Mouse (Mus musculus) ovary, postnatal 10 days (tissue): Measurements from ENCODE around the gene Ap3m1.
"Not testable (repeated sequence)": the region's sequence is repeated elsewhere in the genome, so short reads cannot be mapped to it uniquely, and the experiment has no call there.

Experiments
- DNase-seq: peaks from one replicate; pipeline ENCODE4 v3.0.0; 2022; ENCODE audit warnings: low spot score

Ap3m1 gene

GRCm38 (mm10) chr14:21052112-21052780, at the start of gene Ap3m1, which contains the start of gene Adk:
Ap3m1 (minus strand) TSS chr14:21052508.
Adk (plus strand) TSS chr14:21052574.
- peak; percentile 95 for DNase-seq

GRCm38 (mm10) chr14:21101562-21101961, 49.3 kb upstream of the Ap3m1 start:
- no peak for DNase-seq

- no peak for DNase-seq
These were observed 48.6 kb upstream of the Ap3m1 start for GRCm38 (mm10) chr14:21100876-21101275.

GRCm38 (mm10) chr14:21099371-21099770, 47.1 kb upstream of the Ap3m1 start:
- DNase-seq = no peak

- DNase-seq = no peak
These were observed 44.4 kb upstream of the Ap3m1 start for GRCm38 (mm10) chr14:21096689-21097088.

- no peak for DNase-seq
These were observed 44.0 kb upstream of the Ap3m1 start for GRCm38 (mm10) chr14:21096279-21096678.

GRCm38 (mm10) chr14:21094161-21094560, 41.9 kb upstream of the Ap3m1 start:
- DNase-seq = not testable (repeated sequence)

GRCm38 (mm10) chr14:21090930-21091486, 38.7 kb upstream of the Ap3m1 start:
- DNase-seq = no peak

- DNase-seq = no peak
These were observed 38.1 kb upstream of the Ap3m1 start for GRCm38 (mm10) chr14:21090400-21090799.

GRCm38 (mm10) chr14:21088731-21089130, 36.4 kb upstream of the Ap3m1 start:
- no peak for DNase-seq

- DNase-seq = no peak
These were observed 35.2 kb upstream of the Ap3m1 start for GRCm38 (mm10) chr14:21087390-21088060.

GRCm38 (mm10) chr14:21086827-21087351, 34.6 kb upstream of the Ap3m1 start:
- DNase-seq = no peak

GRCm38 (mm10) chr14:21086106-21086505, 33.8 kb upstream of the Ap3m1 start:
- no peak for DNase-seq

GRCm38 (mm10) chr14:21085666-21086065, 33.4 kb upstream of the Ap3m1 start:
- DNase-seq = no peak

GRCm38 (mm10) chr14:21082823-21083222, 30.5 kb upstream of the Ap3m1 start:
- no peak for DNase-seq

- DNase-seq = no peak
These were observed 26.2 kb upstream of the Ap3m1 start for GRCm38 (mm10) chr14:21078511-21078910.

GRCm38 (mm10) chr14:21077939-21078338, 25.6 kb upstream of the Ap3m1 start:
- no peak for DNase-seq

- no peak for DNase-seq
These were observed 24.3 kb upstream of the Ap3m1 start for GRCm38 (mm10) chr14:21076501-21077194.

- DNase-seq = peak; percentile 82
These were observed 23.6 kb upstream of the Ap3m1 start for GRCm38 (mm10) chr14:21075751-21076500.

- DNase-seq = no peak
These were observed 22.4 kb upstream of the Ap3m1 start for GRCm38 (mm10) chr14:21074398-21075320.

- no peak for DNase-seq
These were observed 21.7 kb upstream of the Ap3m1 start for GRCm38 (mm10) chr14:21073981-21074380.
